Mouse (Mus musculus) central nervous system, embryonic 18 days (tissue): ENCODE results near the gene Etfbkmt. TPM values are rescaled to one million over a fixed set of nuclear protein-coding genes. Genes with fewer than 3 reads are reported as not detected.

Source experiments
- polyA plus RNA-seq: library from polyadenylated mRNA; depleted of rRNA; stranded (reverse); fragments of >200 nt; gene quantifications from 2 replicates; pipeline ENCODE4 v1.2.3, GENCODE M21; 2012; rRNA removed

Gene Etfbkmt
- 5.0 and 6.9 TPM in 2 replicates for polyA plus RNA-seq

DNA sequence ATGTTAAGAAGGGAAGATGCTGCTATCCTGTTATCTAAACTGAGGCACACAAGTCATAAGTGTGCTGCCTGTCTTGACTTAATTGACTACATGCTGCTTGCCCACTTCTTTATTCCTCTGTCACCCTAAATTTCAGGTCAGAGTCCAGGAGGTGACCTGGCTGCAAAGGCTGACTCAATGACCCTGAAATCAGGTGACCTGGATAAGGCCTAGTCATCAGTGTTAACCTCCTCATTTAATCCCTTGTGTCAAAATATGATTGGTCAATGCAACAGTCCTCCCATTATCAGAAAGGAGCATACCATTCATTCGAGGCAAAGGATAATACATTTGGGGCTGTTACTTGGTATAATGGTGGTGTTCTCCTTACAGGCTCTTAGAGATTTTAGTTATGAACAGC is at the start of gene Etfbkmt:
TSS of gene Etfbkmt (plus strand) at position 379 of the 400 bp plus-strand sequence.

GRCm38 (mm10) chr6:149101076-149101942 is 38.3 kb upstream of the Etfbkmt start, which contains the start of gene Dennd5b:
Gene Dennd5b (minus strand): TSS chr6:149101680.

GRCm38 (mm10) chr6:149129870-149130269 is 9.8 kb upstream of the Etfbkmt start, which contains the start of gene Gm10203:
Gene Gm10203 (plus strand): TSS chr6:149130170.

DNA sequence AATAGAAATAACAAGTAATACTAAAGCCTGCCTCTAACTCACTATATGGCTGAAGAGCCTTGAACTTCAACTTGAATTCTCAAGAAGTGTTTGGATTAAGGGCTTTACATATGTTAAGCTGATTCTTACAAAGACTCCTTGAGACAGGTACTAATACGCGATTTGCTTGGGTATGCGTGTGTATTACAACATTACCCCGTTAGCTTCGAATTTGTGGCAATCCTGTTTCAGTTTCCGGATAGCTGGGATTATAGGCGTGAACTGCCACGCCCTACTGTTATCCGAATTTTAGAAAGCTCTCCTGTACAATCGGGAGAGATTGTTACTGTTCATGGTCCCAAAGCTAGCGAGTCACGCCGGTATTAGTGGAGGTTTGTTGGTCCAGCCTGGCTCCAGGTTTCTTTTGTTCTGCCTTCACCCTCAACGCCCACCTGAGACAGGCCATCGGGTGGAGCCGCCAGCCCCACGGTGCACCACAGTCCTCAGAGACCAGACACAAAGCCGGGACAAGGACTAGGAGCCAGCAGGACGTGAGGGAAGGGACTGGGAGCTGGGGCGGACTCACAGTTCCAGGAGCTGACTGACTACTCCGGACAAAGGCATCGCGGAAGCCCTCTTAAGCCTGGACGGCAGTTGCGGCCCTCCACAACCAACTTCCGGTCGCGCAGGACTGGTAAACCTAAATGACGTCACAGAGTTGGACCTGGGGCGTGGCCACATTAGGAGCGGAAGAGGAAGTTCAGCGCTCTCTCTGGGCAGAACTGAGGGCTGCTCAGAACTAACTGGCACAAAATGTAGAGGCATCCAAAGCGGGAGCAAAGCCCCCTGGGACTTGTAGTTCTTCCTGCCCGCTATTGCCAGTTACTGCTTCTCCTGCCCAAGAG is 48.6 kb downstream of the Etfbkmt start, which contains the start of gene Amn1:
TSS of gene Amn1 (minus strand) at position 672 of the 884 bp plus-strand sequence.

Other genes starting within 250 kb of the Etfbkmt start
- 19.8 and 20.8 TPM in 2 replicates for gene Caprin2, start 243.6 kb upstream of the Etfbkmt start, polyA plus RNA-seq
- 19.9 and 20.9 TPM in 2 replicates for gene Sinhcaf, start 193.4 kb upstream of the Etfbkmt start, polyA plus RNA-seq
- gene Dennd5b, start 38.2 kb upstream of the Etfbkmt start, polyA plus RNA-seq, result 11.2 and 11.6 TPM in 2 replicates
- not detected in 2 replicates for gene Gm10203, start 9.7 kb upstream of the Etfbkmt start, polyA plus RNA-seq
- 68.6 and 80.0 TPM in 2 replicates for gene Amn1, start 48.9 kb downstream of the Etfbkmt start, polyA plus RNA-seq
- gene Resf1, start 169.6 kb downstream of the Etfbkmt start, polyA plus RNA-seq, result 8.3 TPM in 2 replicates